Mouse (Mus musculus): Measurements from ENCODE around the gene Med27.

GRCm38 (mm10) chr2:29501381-29501780, 154.8 kb downstream of the Med27 start:
- TF ChIP-seq CTCF (IDR thresholded peaks at IDR 0.05; ENCODE audit: control insufficient read depth, insufficient read depth, low read length): no peak
- no peak for TF ChIP-seq POLR2A (IDR thresholded peaks at IDR 0.05; ENCODE audit: borderline replicate concordance, control insufficient read depth, low read depth, low read length)
